Mouse (Mus musculus) E14TG2a.4 (cell line): ENCODE data around the gene Hs2st1.

Experiments
- CTCF ChIP-seq: conservative IDR thresholded peaks from 2 replicates; pipeline ENCODE4 v1.5.1; 2014; ENCODE audit warnings: low read length
- NANOG ChIP-seq: IDR thresholded peaks from 2 replicates; pipeline ENCODE4 v1.6.1; 2014; ENCODE audit warnings: borderline replicate concordance, low read length, mixed read lengths

- TF ChIP-seq CTCF (no peak), NANOG (no peak)
These were observed 161.0 kb downstream of the Hs2st1 start for GRCm38 (mm10) chr3:144408953-144409352.
